Mouse (Mus musculus) activated CD4-positive, CD25-positive, alpha-beta regulatory T cell (primary cell): Measurements from ENCODE around the gene Plcxd1. TPM values are rescaled to one million over a fixed set of nuclear protein-coding genes. Genes with fewer than 3 reads are reported as not detected.

Experiments used
- polyA plus RNA-seq, 2 experiments: library from polyadenylated mRNA; unstranded; fragments of 100-300 nt; shearing (Covaris generic); gene quantifications; one replicate each; pipeline ENCODE4 v1.2.1; 2017

The Plcxd1 gene
- 1 to 10 TPM; 3.0 to 3.3 TPM for polyA plus RNA-seq

GRCm38 (mm10) chr5:110099656-110100580 lies at the start of gene Plcxd1:
Gene Plcxd1, plus strand, starts transcription at chr5:110099969.

DNA sequence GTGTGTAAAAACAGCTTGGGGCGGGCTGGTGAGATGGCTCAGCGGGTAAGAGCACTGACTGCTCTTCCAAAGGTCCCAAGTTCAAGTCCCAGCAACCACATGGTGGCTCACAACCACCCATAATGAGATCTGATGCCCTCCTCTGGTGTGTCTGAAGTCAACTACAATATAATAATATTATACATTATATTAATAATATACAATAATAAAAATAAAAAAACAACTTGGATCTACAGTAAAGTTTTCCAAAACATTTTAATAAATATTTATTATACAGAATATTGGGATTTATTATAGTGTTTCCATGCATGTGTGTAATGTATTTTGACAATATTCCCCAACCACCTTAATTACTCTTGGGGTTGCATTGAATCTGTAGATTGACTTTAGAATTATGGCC lies 27.4 kb upstream of the Plcxd1 start, which contains the start of gene Gm17655:
TSS of gene Gm17655 (minus strand) at position 101 of the 400 bp plus-strand sequence.

DNA sequence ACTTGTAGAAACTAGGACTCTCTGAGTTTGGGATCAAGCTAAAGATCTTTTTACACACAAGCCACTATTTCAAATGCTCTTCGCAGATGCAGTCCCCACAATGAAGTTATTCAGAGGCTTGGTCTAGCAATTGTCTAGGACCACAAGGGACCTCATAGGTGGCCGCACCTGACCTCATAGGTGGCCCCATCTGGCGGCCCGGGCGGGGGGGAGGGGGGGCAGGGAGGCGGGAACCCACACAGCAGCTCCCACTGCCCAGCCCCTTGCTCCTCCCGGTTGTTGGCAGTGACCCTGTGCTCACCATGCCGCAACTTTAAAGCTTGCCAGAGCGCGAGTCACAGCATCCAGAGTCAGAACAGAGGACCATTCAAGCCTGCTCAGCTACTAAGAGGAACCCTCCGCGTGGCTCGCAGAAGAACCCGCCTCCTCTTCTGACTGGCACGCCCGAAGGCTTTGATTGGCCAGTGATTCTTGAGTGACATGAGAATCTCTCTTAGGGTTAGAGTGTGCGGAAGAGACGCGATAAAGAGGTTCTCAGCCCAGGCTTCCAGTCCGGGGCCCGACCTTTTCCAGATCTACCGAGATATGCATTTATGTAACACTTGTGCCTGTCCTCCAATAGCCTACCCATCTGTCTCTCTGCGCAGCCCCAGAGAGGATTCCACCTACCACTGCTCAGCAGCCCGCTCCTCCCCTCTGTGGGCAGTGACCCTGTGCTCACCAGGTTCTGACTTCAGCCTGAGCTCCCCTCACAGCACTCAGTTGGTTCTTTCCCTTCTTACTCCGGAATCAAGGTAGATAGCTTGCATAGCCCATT lies 5.5 kb upstream of the Plcxd1 start, which contains the start of gene Gm35315:
TSS of gene Gm35315 (minus strand) at position 391 of the 817 bp plus-strand sequence.

DNA sequence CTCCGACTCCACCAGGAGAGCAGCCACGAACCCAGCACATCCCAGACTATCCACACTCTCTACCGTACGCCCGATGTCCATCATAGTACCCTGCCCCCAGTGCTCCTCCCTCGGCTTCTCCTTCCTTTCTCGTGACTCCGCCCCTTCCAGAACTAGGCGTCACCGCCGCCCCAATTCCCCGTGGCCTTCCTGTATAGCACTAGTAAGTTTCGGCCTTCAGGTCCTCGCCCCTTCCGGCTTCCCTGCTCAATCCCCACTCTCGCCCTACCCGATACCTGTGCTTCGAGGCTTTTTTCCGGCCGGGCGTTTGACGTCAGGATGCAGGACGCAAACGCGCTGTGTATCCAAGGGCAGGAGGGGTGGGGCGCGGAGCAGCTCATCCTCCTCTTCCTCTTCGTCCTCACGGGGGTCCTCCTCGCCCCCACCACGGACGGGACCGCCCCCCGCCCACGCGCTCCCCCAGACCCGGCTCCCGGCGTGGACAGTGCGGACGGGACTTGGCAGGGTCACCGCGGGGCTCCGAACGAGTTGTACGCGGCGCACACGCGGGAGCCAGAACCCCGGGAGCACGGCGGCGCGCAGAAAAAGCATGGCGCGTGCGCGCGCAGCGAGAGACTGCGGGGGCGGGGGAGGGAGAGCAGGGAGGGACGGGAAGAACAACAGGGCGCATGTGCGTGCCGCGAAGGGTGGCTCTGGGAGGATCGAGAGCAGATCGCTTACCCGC lies 8.0 kb downstream of the Plcxd1 start, which contains the start of gene Gtpbp6:
TSS of gene Gtpbp6 (minus strand) at position 617 of the 724 bp plus-strand sequence.

GRCm38 (mm10) chr5:110109991-110110441 lies 10.2 kb downstream of the Plcxd1 start, which contains the start of gene Zfp605:
Gene Zfp605, plus strand, starts transcription at chr5:110110092.

GRCm38 (mm10) chr5:110135293-110136086 lies 35.7 kb downstream of the Plcxd1 start, which contains the start of gene Chfr:
Gene Chfr, plus strand, starts transcription at chr5:110135842.

Other genes starting within 250 kb of the Plcxd1 start
- gene Gm15446, start 176.6 kb upstream of the Plcxd1 start, polyA plus RNA-seq, result 10 to 100 TPM; 15.2 to 19.7 TPM
- gene Zfp932, start 103.4 kb upstream of the Plcxd1 start, polyA plus RNA-seq, result 10 to 100 TPM; 23.6 to 25.6 TPM
- 10 to 100 TPM in 1 of 2 experiments, 1 to 10 TPM in 1; 9.2 to 11.5 TPM for gene Gm17655, start 27.5 kb upstream of the Plcxd1 start, polyA plus RNA-seq
- gene Gm35315, start 5.5 kb upstream of the Plcxd1 start, polyA plus RNA-seq, result 1 to 10 TPM; 2.2 TPM
- gene Gtpbp6, start 8.2 kb downstream of the Plcxd1 start, polyA plus RNA-seq, result 10 to 100 TPM; 54.7 to 58.9 TPM
- gene Zfp605, start 10.1 kb downstream of the Plcxd1 start, polyA plus RNA-seq, result 1 to 10 TPM; 3.8 TPM
- gene Chfr, start 35.9 kb downstream of the Plcxd1 start, polyA plus RNA-seq, result 10 to 100 TPM; 82.8 to 85.1 TPM
- gene Golga3, start 76.7 kb downstream of the Plcxd1 start, polyA plus RNA-seq, result 10 to 100 TPM; 22.5 to 25.0 TPM
- gene Ankle2, start 131.0 kb downstream of the Plcxd1 start, polyA plus RNA-seq, result 10 to 100 TPM; 42.5 to 44.7 TPM
- gene Pgam5, start 169.9 kb downstream of the Plcxd1 start, polyA plus RNA-seq, result 10 to 100 TPM; 52.1 to 68.5 TPM
- 1 to 10 TPM; 2.1 to 6.4 TPM for gene Pxmp2, start 186.2 kb downstream of the Plcxd1 start, polyA plus RNA-seq
- 1 to 10 TPM; 5.5 to 8.0 TPM for gene Pole, start 186.3 kb downstream of the Plcxd1 start, polyA plus RNA-seq
- gene P2rx2, start 243.2 kb downstream of the Plcxd1 start, polyA plus RNA-seq, result not detected
- not detected for gene Lrcol1, start 244.8 kb downstream of the Plcxd1 start, polyA plus RNA-seq